Mouse (Mus musculus): ENCODE measurements around the gene Hoxd11. TPM values are rescaled to one million over a fixed set of nuclear protein-coding genes. Genes with fewer than 3 reads are reported as not detected.

Hoxd11 gene
- 25.1 and 26.3 TPM in 2 replicates for polyA plus RNA-seq (2015; fragmentation: Nextera tagmentation; extraction: Ambion mirVana)

DNA sequence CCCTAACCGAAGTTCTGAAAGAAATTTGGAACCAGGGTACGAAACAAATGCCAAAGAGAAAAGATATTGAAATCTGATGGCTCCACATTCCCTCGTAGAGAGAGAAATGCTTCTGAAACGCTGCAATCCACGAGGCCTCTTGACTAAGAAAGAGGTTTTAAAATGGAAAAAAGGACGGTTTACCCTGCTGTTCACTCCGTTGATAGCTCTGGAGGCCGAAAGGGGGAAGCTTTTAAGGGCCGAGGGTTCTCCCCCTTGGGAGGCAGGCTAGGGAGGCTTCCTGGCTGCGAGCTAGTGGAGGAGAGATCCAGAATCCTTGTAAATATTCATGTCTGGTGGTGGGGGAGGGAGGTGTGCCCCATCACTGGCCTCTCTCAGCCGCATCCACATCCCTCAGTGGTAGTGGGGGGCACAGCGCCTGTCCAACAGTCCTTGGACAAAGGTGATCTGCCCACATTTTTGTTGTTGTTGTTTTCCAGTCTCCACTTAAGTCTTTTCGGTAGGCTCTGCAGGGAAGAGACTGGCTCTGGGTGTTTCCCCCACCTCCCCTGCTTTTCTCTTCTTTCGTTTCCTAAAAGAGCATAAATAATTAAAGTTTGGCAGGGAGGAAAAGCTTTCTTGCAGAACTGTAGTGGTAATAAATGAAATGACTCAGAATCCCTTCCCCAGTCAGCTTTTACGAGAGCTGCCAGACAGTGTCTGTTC, at the start of gene Hoxd11:
TSS of gene Hoxd11 (plus strand) at position 667 of the 705 bp plus-strand sequence.
- Histone ChIP-seq H3K4me1 (peaks cover 81% of the 10 kb centered on the region), H3K36me3 (no peaks in the 10 kb centered on the region), H3K27ac (peak within 1 kb of the TSS; percentile 96), H3K4me3 (replicated peaks) (peak within 1 kb of the TSS; percentile 66), H3K9ac (peak within 1 kb of the TSS; percentile 65), H3K9me3 (replicated peaks) (no peaks in the 10 kb centered on the region), H3K4me2 (peak within 1 kb of the TSS; percentile 68), H3K27me3 (peaks cover 71% of the 10 kb centered on the region)
- 0 out of 2 replicates have a peak, but pooled peaks have one; percentile 3 for ATAC-seq (replicated peaks; ENCODE audit: low FRiP score)
- 6% methylated on average over 15 of the region's 15 CpGs for WGBS

DNA sequence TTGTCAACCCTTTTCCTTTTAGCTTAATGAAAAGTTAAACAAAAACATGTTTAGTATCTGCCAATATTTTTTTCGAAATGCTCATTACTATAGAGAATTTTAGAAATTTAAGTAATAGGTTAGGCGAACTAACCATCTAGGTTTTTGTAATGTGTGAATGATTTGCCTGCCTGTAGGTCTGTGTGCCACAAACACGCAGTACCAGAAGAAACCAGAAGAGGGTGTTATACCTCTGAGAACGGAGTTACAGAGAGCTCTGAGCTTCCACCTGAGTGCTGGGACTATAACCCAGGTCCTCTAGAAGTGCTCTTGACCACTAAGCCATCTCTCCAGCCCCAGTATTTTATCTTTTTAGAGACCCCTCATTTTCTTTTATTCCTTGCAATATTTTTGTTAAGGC, 43.9 kb upstream of the Hoxd11 start:
- Histone ChIP-seq H3K9me3 (replicated peaks) (no peaks in the 10 kb centered on the region), H3K9ac (no peak overlapping the region), H3K4me3 (replicated peaks) (no peak overlapping the region), H3K27me3 (no peaks in the 10 kb centered on the region), H3K36me3 (no peaks in the 10 kb centered on the region), H3K4me1 (no peaks in the 10 kb centered on the region), H3K4me2 (no peak overlapping the region), H3K27ac (no peak overlapping the region)
- WGBS = 70% methylated on average over 4 of the region's 4 CpGs
- no peak for ATAC-seq (replicated peaks; ENCODE audit: low FRiP score)

DNA sequence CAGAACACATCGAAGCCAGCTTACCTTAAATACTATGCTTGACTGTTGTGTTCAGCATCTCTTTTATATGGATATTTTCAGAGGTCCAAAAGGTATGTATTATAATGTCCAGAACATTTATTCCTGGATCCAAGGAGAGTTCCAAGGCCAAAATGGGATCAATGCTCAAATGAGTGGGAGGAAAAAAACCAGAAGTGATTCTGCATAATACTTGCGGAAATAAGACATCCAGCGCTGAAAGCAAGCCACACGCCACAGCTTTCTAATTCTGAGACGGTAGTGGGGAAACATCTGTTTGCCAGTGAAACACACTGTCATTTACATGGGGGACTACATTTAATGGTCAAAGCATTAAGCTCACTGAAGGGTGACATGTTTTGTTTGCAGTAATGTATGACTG, 36.9 kb upstream of the Hoxd11 start:
- 44% methylated on average over 5 of the region's 5 CpGs for WGBS
- H3K9me3 ChIP-seq (replicated peaks) = no peaks in the 10 kb centered on the region
- H3K36me3 ChIP-seq = no peaks in the 10 kb centered on the region
- H3K27ac ChIP-seq = no peak overlapping the region
- peaks cover 8% of the 10 kb centered on the region for H3K4me1 ChIP-seq
- no peak for ATAC-seq (replicated peaks; ENCODE audit: low FRiP score)
- no peak overlapping the region for H3K4me3 ChIP-seq (replicated peaks)
- H3K9ac ChIP-seq = no peak overlapping the region
- peaks cover 35% of the 10 kb centered on the region for H3K27me3 ChIP-seq
- H3K4me2 ChIP-seq = no peak overlapping the region

DNA sequence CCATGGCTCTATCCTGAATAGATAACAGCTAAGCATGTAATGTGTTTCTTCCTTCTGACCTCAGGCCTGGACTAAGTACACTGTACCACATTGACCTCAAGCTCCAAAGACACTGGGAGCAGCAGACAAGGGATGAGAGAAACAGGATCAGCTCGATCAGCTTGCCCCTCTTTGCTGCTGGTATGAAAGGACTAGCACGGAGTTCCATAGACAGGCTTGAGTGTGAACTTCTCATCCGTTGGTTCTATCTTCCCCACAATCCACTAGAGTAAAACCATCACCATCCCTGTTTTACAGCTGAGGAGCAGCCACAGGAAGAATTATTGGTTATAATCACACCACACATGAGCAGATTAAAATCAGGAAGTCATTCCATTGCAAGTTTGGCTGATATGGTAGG, 33.7 kb upstream of the Hoxd11 start:
- Histone ChIP-seq H3K9ac (no peak overlapping the region), H3K27me3 (peaks cover 67% of the 10 kb centered on the region), H3K36me3 (no peaks in the 10 kb centered on the region), H3K4me1 (peaks cover 20% of the 10 kb centered on the region), H3K4me2 (no peak overlapping the region), H3K27ac (no peak overlapping the region), H3K9me3 (replicated peaks) (no peaks in the 10 kb centered on the region), H3K4me3 (replicated peaks) (no peak overlapping the region)
- ATAC-seq (replicated peaks; ENCODE audit: low FRiP score) = no peak
- WGBS = 88% methylated on average over 3 of the region's 3 CpGs

DNA sequence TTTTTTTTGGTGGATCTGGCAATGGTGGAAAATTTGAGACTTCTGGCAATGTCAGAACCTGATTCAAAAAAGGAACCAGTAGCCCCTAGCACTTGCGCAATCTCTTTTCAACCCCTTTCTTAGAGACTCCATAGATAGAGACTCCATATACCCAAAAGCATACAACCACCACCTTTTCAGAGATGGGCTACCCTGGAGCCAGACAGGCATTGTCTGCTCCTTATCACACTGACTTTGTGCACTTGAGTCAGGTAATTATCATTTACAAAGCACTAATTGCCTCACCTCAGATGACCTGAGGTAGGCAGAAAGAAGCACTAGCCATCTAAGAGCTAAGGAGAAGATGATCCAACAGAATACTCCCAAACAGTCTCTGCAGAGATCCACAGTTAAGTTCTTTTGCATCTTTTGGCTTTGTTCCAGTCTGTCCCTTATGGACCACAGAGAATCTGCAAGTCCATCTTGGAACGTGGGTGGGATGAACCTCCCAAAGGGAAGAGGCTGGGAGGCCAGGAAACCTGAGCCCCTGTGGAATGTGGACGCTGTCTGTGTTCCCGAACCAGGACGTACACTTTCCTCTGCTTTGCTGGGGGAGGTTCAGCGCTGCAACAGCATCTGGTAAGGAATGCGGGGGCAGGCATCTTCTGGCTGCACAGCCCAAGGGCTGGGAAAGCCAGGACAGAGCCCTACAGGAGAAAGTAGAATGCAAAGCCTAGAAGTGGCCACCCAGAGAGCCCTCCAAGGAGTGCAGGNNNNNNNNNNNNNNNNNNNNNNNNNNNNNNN, 32.1 kb upstream of the Hoxd11 start:
- Histone ChIP-seq H3K9me3 (replicated peaks) (no peaks in the 10 kb centered on the region), H3K9ac (no peak overlapping the region), H3K4me3 (replicated peaks) (no peak overlapping the region), H3K36me3 (no peaks in the 10 kb centered on the region), H3K27ac (no peak overlapping the region), H3K4me1 (peaks cover 20% of the 10 kb centered on the region), H3K4me2 (no peak overlapping the region), H3K27me3 (peaks cover 83% of the 10 kb centered on the region)
- ATAC-seq (replicated peaks; ENCODE audit: low FRiP score) = peak; percentile 84; the same call in 1 of the 2 replicates
- WGBS = 16% methylated on average over 7 of the region's 7 CpGs

DNA sequence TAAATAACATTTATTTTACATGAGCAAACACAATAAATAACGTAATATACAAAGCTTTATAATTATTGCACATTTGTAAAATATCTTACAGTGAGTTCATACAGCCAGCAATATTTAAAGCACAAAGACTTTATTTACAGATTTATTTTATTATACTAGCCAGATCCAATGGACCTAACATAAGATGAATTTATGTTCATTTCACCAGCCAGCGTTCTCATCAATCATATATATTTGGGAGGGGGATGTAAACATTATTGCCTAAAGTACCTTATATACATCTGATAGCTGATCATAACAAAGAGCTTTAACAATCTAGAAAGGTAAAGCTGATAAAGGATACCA, 26.4 kb upstream of the Hoxd11 start:
- Histone ChIP-seq H3K4me3 (replicated peaks) (no peak overlapping the region), H3K9ac (no peak overlapping the region), H3K36me3 (no peaks in the 10 kb centered on the region), H3K4me1 (peaks cover 25% of the 10 kb centered on the region), H3K27me3 (peaks cover 89% of the 10 kb centered on the region), H3K27ac (no peak overlapping the region), H3K4me2 (no peak overlapping the region), H3K9me3 (replicated peaks) (no peaks in the 10 kb centered on the region)
- no peak for ATAC-seq (replicated peaks; ENCODE audit: low FRiP score)
- WGBS = 36% methylated on average over 2 of the region's 2 CpGs

DNA sequence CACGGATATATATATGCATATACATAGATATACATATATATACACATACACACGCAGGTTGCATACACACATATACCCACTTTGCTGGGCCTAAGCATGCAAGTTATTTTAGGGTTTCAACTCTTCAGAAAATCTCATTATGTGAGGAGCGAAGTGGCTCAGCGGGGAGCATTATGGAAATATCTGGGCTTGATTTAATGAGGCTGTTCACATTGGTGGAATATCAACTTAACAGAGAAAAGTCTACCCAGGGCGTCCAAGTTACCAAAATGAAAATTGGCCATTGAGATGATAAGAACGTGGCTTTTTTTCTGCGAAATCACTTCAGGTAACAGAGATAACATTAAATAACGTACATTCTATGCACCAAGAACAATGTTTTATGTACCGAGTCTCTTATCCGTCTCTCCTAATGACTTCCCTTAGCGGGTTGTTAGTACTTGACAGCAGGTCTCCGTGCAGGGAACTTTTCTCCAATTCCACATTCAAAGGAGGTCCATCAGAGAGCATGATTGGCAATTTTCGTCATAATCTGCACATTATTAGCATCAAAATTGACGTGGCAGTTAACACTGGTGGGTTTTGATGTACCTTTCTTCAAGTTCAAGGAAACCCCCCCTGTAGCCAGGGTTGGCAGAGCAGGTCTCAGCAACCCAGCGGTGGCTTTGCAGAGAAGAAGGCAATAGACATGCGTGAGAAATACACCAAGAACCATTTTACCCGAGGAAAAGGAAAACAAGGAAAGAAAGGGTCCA, 25.4 kb upstream of the Hoxd11 start:
- Histone ChIP-seq H3K4me1 (peaks cover 25% of the 10 kb centered on the region), H3K4me2 (no peak overlapping the region), H3K27ac (no peak overlapping the region), H3K9ac (no peak overlapping the region), H3K36me3 (no peaks in the 10 kb centered on the region), H3K27me3 (peaks cover 89% of the 10 kb centered on the region), H3K4me3 (replicated peaks) (no peak overlapping the region), H3K9me3 (replicated peaks) (no peaks in the 10 kb centered on the region)
- ATAC-seq (replicated peaks; ENCODE audit: low FRiP score) = no peak
- 12% methylated on average over 17 of the region's 17 CpGs for WGBS

DNA sequence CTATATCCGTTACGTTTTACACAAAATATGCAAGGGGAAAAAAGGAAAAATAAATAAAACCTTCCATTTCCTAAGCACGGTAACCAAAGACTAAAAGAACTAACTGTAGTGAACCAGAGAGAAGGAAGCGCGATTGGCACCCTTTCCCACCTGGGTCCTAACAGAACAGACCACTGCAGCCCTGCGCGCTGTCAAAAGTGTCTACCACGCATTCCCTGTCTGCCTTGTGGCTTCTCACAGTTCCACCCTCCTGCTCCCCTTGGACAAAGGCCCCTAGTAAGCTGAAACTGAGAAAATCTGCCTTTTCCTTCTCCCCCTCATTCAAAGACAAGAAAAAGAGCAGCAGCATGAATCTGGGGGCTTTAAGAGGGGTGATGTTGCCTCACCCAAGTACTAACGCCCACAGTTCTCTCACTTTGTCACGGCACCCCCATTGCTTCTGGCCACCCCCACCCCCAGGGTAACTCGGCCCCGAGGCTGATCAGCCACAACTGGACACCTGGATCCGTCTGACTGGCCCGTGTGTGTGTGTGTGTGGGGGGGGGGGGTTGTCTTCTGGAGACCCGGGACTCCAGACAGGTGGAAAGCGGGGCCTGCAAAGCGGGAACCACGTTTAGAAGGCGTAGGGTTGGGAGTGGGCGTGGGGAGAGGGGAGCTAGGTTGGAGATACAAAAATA, 24.5 kb upstream of the Hoxd11 start:
- no peaks in the 10 kb centered on the region for H3K36me3 ChIP-seq
- H3K4me2 ChIP-seq = no peak overlapping the region
- H3K9me3 ChIP-seq (replicated peaks) = no peaks in the 10 kb centered on the region
- H3K9ac ChIP-seq = no peak overlapping the region
- WGBS = 5% methylated on average over 20 of the region's 20 CpGs
- peaks cover 27% of the 10 kb centered on the region for H3K4me1 ChIP-seq
- no peak for ATAC-seq (replicated peaks; ENCODE audit: low FRiP score)
- H3K27ac ChIP-seq = no peak overlapping the region
- H3K4me3 ChIP-seq (replicated peaks) = no peak overlapping the region; the same call in 1 of the 2 replicates
- H3K27me3 ChIP-seq = peaks cover 89% of the 10 kb centered on the region

DNA sequence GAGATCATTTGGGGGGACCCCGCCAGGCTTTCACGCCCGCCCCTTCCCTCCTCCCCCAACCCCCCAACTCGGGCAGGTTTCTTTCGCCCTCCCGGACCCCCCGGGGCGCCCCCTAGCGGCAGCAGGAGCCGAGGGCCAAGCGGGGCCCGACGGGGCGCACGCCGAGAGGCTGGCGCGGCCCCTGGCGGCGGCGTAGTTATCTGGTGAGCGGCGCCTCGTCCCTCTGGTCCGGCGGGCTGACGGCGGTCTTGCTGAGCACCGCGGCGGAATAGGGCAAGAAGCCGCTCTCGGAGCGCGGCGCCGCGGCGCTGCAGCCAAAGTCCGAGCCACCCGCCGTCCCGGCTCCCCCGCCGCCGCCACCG, 24.0 kb upstream of the Hoxd11 start:
- ATAC-seq (replicated peaks; ENCODE audit: low FRiP score) = peak; percentile 50; the same call in 1 of the 2 replicates
- Histone ChIP-seq H3K36me3 (no peaks in the 10 kb centered on the region), H3K27ac (no peak overlapping the region), H3K4me2 (peak overlapping the region; percentile 64), H3K9me3 (replicated peaks) (no peaks in the 10 kb centered on the region), H3K27me3 (peaks cover 89% of the 10 kb centered on the region), H3K4me3 (replicated peaks) (peak overlapping the region; percentile 46), H3K4me1 (peaks cover 27% of the 10 kb centered on the region), H3K9ac (no peak overlapping the region)
- under 1% methylated on average over 46 of the region's 47 CpGs for WGBS

DNA sequence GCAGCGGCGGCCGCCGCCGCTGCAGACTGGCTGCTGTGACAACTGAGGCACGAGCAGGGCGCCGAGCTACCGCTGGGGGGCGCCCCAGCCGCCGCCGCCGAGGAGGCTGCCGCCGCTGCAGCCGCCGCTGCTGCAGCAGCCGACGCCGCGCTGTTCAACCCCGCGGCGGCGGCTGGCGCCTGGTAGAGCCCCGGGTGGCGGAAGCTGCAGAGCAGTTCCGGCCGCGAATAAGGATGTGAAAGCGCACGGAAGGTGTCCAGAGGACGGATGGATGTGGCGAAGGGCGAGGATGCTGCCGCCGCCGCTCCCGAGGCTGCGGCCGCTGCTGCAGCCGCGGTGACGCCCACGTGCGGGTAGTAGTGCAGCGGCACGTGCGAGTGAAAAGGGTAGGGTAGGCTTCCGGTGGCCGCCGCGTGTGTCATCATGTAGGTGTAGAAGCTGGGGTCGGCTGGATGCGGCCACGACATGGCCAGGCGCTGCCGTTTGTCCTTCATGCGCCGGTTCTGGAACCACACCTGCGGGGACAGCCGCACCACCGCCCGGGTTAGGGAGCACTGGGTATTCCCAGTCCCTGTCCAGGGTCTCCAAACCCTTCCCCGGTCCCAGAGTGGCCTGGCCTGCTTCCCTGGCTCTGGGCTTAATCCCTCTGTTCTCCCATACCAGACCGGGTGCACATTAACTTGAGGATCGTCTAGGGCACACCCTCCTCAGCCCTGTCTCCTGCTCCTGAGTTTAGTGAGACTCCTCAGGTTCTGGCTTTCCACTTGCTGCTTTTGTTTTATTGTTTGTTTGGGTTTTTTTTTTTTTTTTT, 23.3 kb upstream of the Hoxd11 start:
- Histone ChIP-seq H3K4me3 (replicated peaks) (peak overlapping the region; percentile 46), H3K4me1 (peaks cover 30% of the 10 kb centered on the region), H3K4me2 (peak overlapping the region; percentile 64), H3K36me3 (no peaks in the 10 kb centered on the region), H3K9ac (no peak overlapping the region), H3K27ac (no peak overlapping the region), H3K9me3 (replicated peaks) (no peaks in the 10 kb centered on the region), H3K27me3 (peaks cover 89% of the 10 kb centered on the region)
- WGBS = 1% methylated on average over 61 of the region's 69 CpGs
- ATAC-seq (replicated peaks; ENCODE audit: low FRiP score) = peak; percentile 49; the same call in 1 of the 2 replicates

DNA sequence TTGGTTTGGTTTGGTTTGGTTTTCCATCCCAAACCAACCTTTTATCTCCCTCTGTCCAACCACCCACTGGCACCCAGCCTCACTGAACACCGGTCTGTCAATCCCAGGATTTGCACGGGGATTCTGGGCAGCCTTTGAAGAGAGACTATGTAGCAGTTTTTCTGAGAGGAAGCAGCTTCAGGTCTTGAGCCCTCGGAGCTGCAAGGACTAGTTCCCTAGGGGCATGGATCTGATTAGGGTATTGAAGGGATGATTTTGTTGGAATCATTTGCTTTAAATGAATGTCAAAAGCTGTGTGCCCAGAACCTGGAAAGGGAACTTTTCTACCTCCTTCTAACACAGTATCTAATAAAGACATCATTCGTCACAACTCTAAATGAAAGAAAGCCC, 22.7 kb upstream of the Hoxd11 start:
- Histone ChIP-seq H3K4me1 (peaks cover 35% of the 10 kb centered on the region), H3K4me3 (replicated peaks) (no peak overlapping the region; the same call in 1 of the 2 replicates), H3K27ac (no peak overlapping the region), H3K4me2 (no peak overlapping the region), H3K27me3 (peaks cover 90% of the 10 kb centered on the region), H3K36me3 (no peaks in the 10 kb centered on the region), H3K9ac (no peak overlapping the region), H3K9me3 (replicated peaks) (no peaks in the 10 kb centered on the region)
- WGBS = 3% methylated on average over 4 of the region's 4 CpGs
- no peak for ATAC-seq (replicated peaks; ENCODE audit: low FRiP score)

Measured in kidney, embryonic 15.5 days (tissue).